Mouse (Mus musculus) adrenal gland, adult 2 months (tissue): ENCODE data around the gene Mcm10. TPM values are rescaled to one million over a fixed set of nuclear protein-coding genes. Genes with fewer than 3 reads are reported as not detected.

Experiments used
- DNase-seq: peaks from one replicate; pipeline ENCODE4 v3.0.0; 2021
- long read RNA-seq: library from polyadenylated mRNA; stranded (forward); transcript quantifications from one replicate; pipeline ENCODE4 v2.0.0, GENCODE M21; 2021
- polyA plus RNA-seq: library from polyadenylated mRNA; depleted of rRNA; stranded (reverse); fragments of >200 nt; gene quantifications from 2 replicates; pipeline ENCODE4 v1.2.3, GENCODE M21; 2012; rRNA removed
- total RNA-seq, 2 experiments: library from RNA; stranded (reverse); gene quantifications; 2 replicates each; pipeline ENCODE4 v1.2.3; 2021

The Mcm10 gene
- 1 to 10 TPM; 1.6 to 7.9 TPM for total RNA-seq
- polyA plus RNA-seq, result 0.40 and 0.44 TPM in 2 replicates
- long read RNA-seq, result 0 reads

DNA sequence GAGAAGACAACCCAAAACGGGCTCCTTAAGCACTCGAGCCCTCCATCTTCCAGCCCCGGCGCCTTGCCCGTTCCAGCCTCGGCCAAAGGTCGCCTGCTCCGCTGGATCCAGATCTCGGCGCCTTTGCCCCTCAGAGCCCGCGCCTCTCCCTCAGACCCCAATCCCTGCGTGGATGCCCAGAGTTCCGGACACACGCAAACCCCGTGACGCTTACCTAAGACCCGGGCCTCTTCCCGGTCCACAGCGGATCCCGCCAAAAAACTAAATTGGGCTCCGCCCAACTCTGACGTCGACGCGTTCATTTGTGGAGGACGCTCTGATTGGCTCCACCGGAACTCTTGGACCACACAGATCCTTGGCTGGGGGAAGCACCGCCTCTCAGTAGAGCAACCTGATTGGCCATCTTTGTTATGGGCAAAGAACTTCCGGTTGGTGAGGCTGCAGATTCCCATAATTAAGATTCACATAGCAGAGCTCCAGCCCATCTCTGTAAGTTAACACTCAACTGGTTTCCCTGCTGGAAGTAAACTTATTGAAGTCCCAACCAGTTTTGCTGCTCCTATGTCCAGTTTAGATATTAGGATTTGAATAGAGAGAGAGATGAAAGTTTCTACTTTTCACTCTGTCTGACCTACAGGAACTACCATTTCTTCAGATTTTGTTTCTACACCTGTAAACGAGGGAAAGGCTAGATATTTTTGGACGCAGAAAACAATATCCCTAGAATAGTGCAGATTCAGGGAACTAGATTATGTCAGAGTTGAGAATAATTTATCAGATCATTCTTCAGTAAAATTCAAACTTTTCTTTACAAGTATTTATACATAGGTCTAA is at the start of gene Mcm10:
Mcm10 (minus strand) TSS at position 301 of the 834 bp plus-strand sequence.
- peak; percentile 92 for DNase-seq

DNA sequence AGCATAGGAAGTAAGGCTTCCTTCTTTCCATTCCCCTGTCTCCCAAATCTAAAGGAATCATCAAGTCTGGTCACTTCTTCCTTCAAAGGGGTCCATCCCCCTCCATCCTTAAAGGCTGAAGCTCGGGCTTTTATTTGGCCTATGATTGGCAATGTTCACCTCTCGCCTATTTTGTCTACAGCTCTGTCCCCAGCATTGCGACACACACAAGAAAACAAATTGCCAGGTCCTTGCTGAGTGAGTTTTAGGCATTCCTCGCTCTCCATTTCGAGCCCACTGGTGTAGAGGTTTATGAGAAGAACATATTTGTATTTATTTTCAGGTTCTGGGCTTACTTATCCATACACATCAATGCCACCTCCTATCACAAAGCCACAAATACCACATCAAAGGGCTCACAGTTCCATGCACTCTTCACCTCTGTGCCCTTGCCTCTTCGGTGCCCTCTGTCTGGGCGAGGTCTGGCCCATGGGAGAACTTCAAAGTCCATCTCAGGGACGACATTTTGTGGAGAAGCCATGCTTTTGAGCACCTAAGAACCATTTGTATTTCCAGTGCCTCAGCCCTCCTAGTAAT is 48.6 kb upstream of the Mcm10 start:
- DNase-seq, result no peak

DNA sequence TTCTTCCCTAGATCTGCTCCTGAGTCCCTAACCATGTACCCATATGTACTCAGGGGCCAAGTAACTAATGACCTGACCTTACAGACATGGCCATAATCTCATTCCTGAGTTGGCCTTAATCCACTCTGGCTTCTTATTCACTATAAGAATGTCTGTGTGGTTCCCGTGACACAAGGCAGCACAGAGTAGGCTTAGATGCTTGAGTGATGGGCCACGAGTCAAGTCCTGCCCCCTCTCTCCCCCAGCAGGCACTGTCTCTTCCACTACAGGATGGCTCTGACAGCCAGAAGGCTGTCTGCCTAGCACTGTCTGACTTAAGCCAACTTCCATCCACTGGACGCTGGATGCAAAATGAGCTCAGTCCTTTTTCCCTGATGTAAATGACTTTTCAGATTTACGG is 47.4 kb upstream of the Mcm10 start:
- no peak for DNase-seq

DNA sequence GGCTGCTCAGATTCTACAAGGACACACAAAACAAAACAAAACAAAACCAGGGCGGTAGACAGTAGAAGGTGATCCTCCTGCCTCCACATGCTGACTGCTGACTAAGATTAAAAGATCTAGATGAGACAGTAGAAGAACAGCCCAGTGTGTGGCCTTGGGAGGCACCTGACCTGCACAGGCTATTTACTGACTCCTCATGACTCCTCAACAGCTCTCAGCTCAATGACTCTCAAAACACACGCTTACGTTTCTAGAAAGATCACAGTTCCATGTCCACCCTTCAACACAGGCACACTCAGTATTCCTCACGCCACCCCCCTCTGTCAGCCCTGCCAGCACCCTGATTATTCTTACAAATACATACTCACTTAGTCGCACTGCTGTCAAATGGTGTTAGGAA is 45.8 kb upstream of the Mcm10 start:
- no peak for DNase-seq

DNA sequence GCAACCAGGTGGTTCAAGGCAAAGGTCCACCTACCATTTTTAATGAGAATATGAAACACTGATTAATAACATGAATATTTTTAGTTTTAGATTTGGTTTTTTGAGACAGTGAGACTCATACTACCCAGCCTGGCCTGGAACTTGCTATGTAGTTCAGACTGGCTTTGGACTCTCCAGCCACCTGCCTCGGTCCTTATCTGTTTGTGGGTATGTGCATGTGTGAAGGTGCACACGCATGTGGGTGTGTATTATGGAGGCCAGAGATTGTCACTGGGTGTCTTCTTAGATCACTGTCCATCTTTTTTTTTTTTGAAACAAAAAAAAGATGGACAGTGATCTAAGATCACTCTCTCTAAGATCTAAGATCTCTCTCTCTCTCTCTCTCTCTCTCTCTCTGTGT is 38.0 kb upstream of the Mcm10 start:
- no peak for DNase-seq

DNA sequence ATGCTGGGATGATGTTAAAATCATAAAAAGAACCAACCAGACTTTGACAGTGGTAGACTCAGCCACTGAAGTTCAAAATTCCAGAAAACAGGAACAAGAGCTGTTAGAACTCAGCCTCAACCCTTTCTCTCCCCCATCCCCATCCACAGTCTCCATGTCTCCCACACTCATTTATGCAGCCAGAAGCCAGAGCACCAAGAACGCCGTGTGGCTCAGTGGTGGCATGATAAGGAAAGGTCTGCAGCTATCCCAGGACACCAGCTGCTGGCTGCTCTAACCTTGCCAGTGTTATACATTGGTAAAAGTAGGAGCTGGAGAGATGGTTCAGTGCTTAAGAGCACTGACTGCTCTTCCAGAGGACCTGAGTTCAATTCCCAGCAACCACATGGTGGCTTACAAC is 34.4 kb upstream of the Mcm10 start:
- no peak for DNase-seq

DNA sequence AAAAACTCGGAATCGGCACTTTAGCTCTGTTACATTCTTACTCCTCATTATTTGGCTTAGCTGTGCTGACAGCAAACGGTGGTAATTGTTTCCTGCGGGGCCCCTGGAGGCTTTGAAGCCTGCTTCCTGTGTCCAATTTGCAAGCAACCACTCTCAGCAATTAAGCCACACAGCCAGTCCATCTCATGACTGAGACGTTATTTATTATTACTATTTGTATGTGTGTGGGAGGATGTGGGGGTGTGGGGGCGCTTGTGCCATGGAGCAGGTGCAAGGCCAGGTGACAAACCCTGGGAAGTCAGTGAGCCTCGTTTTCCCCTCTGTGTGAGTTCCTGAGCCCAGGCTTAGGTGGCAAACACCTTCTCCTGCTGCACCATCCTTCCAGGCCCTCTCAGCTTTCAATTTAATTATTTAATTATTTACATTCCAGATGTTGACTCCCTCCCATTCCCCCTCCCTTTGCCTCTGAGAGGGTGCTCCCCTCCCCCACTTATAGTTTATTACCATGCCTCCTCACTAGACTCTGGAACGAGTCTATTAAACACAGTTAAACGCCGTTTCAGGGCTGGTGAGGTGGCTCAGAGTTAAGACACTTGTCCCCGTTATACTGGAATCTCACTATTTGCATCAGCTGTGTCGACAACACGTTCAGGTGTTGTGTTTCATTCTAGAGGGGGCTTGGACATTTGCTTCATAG is 32.8 kb upstream of the Mcm10 start:
- DNase-seq, result no peak

DNA sequence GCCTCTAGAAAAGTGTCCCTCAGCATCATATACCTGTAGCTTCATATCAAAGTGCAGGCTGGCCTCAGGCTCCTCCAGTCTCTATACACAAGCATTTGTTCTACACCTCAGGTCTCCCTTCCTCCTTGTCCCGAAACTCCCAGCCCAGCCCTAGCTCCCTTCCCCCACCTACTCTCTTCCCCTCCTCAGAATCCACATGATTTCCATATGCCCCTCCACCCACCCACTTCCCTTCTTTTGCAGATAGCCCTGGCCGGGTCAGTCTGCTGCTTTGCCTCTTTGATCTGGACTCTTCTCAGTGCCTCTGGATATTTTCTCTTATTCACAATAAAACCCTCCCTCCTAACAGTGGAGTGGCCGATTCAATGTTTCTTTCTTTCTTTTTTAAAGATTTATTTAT is 31.7 kb upstream of the Mcm10 start:
- no peak for DNase-seq

DNA sequence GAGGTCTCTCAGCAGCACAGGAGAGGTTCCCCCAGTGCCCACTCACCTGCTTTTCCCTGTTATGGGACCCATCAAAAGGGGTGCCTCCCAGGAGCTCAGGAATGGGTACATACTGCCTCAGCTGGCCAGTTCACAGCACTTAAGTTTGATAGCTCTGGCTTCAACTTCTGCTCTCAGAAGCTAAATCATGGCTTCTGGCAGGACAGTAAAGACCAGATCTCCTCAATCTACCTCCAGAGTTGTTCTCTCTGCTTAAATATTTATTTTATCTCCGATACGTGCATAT is 30.8 kb upstream of the Mcm10 start:
- DNase-seq, result no peak

DNA sequence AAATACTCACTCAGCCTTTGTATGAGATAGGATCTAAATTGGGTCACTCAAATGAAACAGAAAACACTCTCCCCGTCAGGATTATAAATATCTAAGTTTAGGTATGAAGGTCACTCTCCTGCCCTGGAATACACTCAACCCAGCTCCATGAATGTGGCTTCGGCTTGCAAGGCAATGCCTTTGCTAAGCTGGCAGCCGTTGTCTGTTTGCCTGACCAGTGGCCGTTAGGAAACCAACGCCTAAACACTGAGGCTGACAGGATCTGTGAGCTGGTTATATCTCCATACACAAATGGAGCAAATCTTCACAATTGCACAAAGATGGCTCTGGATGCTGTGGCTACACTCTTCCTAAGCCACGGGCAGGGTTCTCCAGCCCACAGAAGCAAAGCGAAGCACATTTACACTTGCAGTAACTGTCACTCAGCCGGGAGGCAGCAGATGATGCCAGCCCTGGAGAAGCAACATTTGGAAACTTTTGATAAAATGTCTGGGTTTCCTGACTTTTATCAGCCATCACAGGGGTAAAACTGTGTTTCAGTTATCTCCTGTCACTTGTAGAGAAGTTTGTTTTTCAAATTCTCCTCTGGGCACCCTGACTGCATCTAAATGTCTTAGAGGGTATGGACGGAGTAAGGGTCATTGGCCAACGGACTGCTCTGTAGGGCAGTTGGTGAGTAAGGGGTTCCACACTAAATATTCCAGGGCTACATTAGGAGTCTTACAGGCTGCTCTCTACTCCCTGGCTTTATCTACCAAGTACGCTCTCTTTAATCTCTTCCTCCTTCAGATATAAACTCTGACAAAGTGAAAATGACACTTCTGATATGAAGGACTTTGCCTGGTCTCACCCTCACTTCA is 30.3 kb upstream of the Mcm10 start:
- DNase-seq, result peak; percentile 38

DNA sequence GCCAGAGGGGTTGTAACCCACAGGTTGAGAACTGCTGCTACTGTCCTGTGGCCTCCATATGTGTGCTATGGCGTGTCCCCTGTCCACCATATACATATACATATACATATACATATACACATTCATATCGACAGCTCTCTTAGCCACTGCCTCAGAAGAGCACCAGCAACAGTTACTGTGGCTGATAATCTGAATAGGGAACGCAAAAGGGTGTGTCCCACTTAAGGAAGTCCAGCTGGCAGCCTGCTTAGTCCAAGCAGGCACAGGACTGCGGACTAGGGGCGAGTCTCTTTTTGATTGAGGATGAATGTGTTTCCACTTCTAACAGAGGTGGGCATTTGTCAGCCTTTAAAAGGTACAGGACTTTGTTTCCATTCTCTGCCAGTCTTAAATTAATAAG is 29.3 kb upstream of the Mcm10 start:
- no peak for DNase-seq

DNA sequence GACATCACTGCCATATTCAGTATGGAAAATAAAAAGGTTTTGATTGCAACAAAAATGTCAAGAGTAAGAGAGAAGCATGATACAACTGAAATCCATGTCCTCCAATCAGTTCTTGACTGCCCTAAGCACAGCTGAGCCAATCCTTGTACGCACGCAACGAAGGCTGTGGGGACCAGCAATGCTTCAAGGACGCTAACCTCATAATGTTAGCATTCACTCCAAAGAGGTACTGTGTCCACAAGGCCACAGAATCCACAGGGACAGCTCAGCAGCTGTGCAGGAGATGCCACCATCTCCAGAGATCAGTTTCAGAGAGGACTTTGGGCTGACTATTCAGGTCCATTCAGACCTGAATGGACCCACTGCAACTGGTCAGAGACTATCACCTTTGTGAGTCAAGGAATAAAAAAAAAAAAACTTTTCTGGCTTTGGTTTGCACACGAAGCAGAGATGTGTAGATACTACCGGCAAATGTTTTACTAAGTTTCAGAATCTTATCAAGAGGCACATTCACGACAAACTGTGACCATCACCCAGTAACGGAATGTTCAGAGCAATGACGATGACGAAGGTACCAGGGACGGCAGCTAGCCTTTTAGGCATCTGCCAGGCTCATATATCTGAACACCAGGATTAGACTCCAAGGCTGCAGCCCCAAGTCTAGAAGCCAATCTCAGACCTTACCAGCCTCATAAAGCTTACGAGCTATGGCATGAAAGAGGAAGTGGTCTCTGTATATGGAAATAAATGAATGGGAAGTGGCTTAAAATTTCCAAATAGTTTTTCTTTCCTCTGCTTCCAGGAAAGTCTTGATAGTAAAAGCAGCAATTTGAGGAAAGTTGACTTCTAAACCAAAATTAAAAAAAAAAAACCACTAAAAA is 27.9 kb upstream of the Mcm10 start:
- DNase-seq, result peak; percentile 62

DNA sequence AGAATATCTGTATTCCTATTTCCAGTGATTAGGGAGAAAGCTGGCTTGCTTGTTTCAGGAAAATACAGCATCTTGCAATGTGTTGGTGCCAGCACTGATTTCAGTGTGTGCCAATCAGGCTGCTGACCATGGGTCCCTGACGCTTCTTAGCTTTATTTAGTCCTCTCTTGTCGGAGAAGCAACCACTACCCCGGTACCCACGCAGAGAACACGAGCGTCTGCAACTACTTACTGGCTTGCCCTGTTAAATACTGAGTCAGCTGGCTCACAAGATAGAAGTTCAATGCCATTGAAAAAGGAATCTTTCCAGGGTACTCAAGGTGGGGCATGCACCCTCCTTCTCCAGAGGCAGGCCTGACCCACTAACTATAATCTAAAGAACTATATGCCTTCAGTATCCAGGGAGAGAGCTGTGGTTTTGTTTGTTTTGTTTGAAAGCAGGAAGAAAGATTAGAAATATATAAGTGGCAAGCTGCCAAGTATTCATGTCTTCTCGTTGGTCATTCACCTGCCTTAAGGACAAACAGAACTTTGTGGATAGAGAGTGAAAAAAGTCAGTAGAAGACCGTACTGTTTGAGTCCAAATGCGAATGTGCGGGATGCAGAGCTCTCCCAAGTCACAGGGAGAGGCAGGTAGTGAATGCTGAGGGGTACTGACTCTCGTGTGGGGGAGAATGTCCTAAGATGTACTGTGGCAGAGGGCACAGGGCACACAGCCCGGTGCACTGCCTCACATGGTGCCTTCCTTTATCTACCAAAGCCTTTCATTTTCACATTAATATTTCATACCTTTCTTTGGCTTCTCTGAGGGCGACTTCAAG is 27.0 kb upstream of the Mcm10 start:
- peak; percentile 28 for DNase-seq

DNA sequence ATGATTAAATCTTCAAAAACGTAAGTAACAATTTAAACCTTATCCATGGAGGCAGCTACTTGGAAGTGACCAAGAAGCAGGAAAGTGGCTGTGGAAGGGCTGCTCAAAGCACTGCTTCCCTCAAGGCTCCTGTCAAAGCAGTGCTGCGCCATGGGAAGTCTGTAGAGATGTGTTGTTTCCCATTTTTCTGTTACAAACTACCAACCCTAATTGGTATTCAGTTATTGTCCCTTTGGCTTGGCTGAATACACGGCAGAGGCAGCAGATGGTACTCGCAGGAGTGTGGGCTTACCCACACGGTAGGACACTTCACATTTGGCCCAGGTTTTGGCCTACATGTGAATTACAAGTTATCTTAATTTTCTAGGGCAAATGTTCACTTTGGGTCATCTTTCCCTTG is 25.7 kb upstream of the Mcm10 start:
- no peak for DNase-seq

DNA sequence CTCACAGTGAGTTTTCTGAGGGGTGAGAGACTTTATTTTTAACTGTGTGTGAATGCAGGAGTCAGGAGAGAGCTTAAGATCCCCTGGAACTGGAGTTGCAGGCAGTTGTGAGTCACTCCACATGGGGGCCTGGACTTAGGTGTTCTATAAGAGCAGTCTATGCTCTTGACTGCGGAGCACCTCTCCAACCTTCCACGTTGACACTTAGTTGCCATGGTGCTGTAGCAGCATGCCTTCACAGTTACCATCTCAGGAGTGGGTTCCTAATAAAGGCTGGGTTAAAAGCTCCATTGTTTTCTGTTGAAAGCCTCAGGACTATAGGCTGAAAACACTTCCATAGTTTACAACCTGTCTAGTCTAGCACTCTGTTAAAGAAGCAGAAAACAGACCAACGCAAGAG is 24.8 kb upstream of the Mcm10 start:
- no peak for DNase-seq

DNA sequence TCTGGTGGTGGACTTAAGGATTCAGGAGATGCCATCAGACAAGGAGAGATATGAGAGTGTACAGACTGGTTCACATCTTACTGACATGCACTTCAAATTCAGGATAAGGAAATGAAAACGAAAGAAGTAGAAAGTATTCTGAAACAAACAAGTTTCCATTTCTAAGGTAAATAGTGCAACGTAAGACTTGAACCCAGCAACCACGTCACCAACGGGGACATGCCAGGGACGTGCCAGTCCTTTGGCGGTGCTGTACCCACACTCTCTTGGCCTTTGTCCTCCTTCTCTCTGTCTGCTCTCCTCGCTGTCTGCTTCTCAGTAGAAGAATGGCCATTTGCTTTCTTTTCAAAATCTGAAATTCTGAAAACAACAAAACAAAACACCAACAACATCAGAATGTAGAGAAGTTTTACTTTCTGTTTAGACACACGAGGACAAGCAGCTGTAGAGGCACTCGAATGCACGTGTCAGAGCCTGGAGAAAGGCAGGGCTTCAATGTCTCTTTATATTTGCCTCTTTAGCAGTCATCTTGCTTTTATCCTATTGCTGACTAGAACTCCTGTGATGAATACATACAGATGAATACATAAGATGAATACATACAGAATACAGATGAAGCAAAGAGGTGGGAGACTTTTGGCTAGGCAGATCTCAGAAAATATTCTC is 24.0 kb upstream of the Mcm10 start:
- DNase-seq, result no peak

DNA sequence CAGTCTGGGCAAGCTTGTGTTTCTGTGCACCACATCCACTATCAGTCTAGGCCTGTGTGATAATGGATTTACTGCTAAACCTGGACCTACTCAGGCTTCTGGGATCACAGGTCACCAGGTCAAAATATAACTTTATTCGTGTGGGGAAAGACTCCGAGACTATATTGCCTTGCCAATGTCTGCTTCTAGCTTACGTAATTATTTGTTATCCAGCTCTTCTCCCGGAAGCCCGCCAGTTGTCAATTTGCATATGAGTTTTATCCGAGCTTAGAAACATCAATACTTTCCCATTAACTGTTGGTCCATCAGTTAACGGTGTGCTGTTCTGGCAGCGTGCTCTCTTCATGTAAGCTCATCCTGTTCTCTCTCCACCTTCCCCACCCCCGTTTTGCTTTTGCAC is 22.6 kb upstream of the Mcm10 start:
- no peak for DNase-seq

DNA sequence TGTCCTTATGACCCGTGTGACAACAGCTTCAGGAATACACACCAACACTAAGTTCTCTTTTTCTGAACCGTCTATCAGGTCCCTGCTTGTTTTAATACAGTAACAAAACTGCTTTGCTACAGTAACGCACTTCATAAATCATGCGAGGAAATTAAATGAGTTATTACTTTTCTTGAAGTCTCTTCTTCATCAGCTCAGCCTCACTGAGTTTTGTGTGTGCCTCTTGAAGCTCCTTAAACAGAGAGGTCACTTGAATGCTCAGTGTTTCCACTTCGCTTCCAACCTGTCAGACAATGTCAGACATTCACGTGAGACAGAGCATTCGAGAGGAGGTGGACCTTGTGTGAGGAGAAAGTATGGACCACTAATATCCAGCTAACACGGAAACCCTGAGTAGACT is 22.2 kb upstream of the Mcm10 start:
- DNase-seq, result no peak

DNA sequence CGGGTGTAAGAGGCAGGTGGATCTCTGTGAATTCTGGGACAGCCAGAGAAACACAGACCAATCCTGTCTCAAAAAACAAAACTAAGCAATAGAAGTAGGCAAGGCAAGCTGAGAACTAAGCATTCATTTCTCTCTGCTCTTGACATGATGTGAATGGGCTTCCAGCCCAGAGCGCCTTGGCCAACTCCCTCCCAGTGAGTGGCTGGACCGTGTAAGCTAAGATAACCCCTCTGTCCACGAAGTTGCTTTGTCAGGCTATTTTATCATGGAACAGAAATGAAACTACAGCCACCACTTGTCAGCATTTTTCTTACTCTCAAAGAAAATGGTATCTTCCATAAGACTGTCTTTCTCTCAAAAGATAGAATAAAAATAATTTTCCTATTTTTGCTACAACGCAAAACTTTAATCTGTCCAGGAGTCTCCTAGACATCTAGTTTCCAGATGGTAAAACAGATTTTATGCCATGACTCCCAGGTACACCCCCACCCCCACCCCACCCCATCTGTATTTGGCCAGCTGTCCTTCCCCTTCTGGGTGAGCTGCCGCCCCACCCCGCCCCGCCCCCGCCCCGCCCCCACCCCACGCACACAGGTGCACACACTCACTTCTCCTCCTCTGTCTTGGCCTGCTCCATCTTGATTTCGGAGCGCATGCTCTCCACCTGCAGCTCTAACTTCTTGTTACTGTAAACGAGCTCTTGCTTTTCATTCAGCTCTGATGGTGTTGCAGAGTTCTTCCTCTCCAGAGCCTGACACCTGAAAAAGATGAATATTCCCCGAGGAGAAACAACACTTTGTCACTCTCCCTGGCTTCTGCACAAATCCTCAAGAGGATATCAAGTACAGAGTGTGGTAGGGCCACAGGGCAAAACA is 21.2 kb upstream of the Mcm10 start:
- DNase-seq, result no peak
